Mouse (Mus musculus) embryonic facial prominence, embryonic 11.5 days (tissue): ENCODE measurements around the gene Masp1. TPM values are rescaled to one million over a fixed set of nuclear protein-coding genes. Genes with fewer than 3 reads are reported as not detected.

ENCODE experiments used
- ATAC-seq: fragments of 200-750 bp; cut with Nextera tagmentation; replicated peaks from 2 replicates; pipeline ENCODE4 v1.8.0; 2017; ENCODE audit warnings: low read depth; ENCODE audit not compliant: insufficient number of reproducible peaks, low FRiP score, low TSS enrichment
- DNase-seq: peaks from one replicate; pipeline ENCODE4 v3.0.0-alpha.2; 2015; ENCODE audit warnings: low spot score
- H3K27ac ChIP-seq: fragments of 300-500 bp; sonication (generic); replicated peaks from 2 replicates; pipeline ENCODE4 v1.5.1; 2014; ENCODE audit warnings: mild to moderate bottlenecking, low read depth, low read length, control low read depth
- H3K27me3 ChIP-seq: fragments of 300-500 bp; sonication (generic); 2 replicates; pipeline ENCODE4 v1.6.1; 2014; ENCODE audit warnings: mild to moderate bottlenecking, low read length, moderate library complexity, mixed read lengths; ENCODE audit not compliant: control insufficient read depth, insufficient read depth
- H3K36me3 ChIP-seq: fragments of 300-500 bp; sonication (generic); replicated peaks from 2 replicates; pipeline ENCODE4 v1.6.1; 2014; ENCODE audit warnings: low read depth, mild to moderate bottlenecking, low read length, moderate library complexity, mixed read lengths; ENCODE audit not compliant: control insufficient read depth, insufficient read depth
- H3K4me1 ChIP-seq: fragments of 300-500 bp; sonication (generic); 2 replicates; pipeline ENCODE4 v1.6.1; 2014; ENCODE audit warnings: low read length, mixed read lengths; ENCODE audit not compliant: control insufficient read depth, insufficient read depth
- H3K4me2 ChIP-seq: fragments of 300-500 bp; sonication (generic); 2 replicates; pipeline ENCODE4 v1.6.1; 2014; ENCODE audit warnings: low read depth, mild to moderate bottlenecking, control low read depth, low read length, moderate library complexity
- H3K4me3 ChIP-seq: fragments of 300-500 bp; sonication (generic); 2 replicates; pipeline ENCODE4 v1.5.1; 2014; ENCODE audit warnings: low read depth, low read length, control low read depth
- H3K9ac ChIP-seq: fragments of 300-500 bp; sonication (generic); replicated peaks from 2 replicates; pipeline ENCODE4 v1.6.1; 2014; ENCODE audit warnings: mild to moderate bottlenecking, control low read depth, low read length
- H3K9me3 ChIP-seq: fragments of 300-500 bp; sonication (generic); replicated peaks from 2 replicates; pipeline ENCODE4 v1.6.1; 2016; ENCODE audit warnings: mild to moderate bottlenecking, low read length, inconsistent platforms, mixed read lengths; ENCODE audit not compliant: control insufficient read depth
- whole genome bisulfite sequencing: fragments of 180-500 bp; shearing (Covaris S2); extraction: QIAGEN DNeasy Blood & Tissue Kit; methylation state at CpG from one replicate; pipeline ENCODE4 v1.1.7; 2014; 5-methylcytosine and 5-hydroxymethylcytosine counted together
- polyA plus RNA-seq: library from polyadenylated mRNA; unstranded; fragments of >200 nt; fragmentation: Nextera tagmentation; extraction: Ambion mirVana; gene quantifications from 2 replicates; pipeline ENCODE4 v1.2.1, GENCODE M21; 2014

The Masp1 gene
- polyA plus RNA-seq, 1 experiment from 2014 or later, result 3.9 TPM

GRCm38 (mm10) chr16:23475651-23476050, 45.0 kb downstream of the Masp1 start:
- H3K27me3 ChIP-seq, result no peaks in the 10 kb centered on the region
- ATAC-seq, result no peak
- no peak for DNase-seq
- H3K9ac ChIP-seq, result no peak overlapping the region
- H3K4me2 ChIP-seq, result no peak overlapping the region
- no peak overlapping the region for H3K4me3 ChIP-seq
- H3K4me1 ChIP-seq, result no peaks in the 10 kb centered on the region
- H3K27ac ChIP-seq, result no peak overlapping the region
- H3K36me3 ChIP-seq, result no peaks in the 10 kb centered on the region
- WGBS, result 88% methylated on average over 4 of the region's 4 CpGs
- H3K9me3 ChIP-seq, result no peaks in the 10 kb centered on the region

DNA sequence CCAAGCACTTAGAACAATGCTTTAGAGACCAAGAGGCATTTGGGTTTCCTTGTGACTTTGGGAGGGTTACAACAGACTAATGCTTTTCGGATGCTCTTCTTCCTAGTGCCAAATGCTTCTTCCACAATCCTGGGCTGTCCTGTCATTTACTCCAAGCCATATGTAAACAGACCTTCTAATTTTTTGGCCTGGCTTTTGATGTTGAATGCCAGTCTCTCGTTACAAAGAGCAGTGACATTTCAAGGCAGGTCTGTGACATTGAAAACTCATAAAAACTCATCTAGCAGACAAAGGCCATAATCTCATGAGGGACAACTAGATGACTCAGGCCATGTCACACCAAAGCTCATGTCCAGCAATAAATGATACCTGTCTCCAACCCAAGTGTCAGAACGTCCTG, 48.6 kb downstream of the Masp1 start:
- no peak for DNase-seq
- H3K27ac ChIP-seq, result no peak overlapping the region
- H3K4me3 ChIP-seq, result no peak overlapping the region
- H3K4me2 ChIP-seq, result no peak overlapping the region
- H3K9me3 ChIP-seq, result no peaks in the 10 kb centered on the region
- no peaks in the 10 kb centered on the region for H3K27me3 ChIP-seq
- no peak overlapping the region for H3K9ac ChIP-seq
- ATAC-seq, result no peak
- 66% methylated on average over 3 of the region's 3 CpGs for WGBS
- H3K36me3 ChIP-seq, result no peaks in the 10 kb centered on the region
- H3K4me1 ChIP-seq, result no peaks in the 10 kb centered on the region

- H3K4me3 ChIP-seq, result no peak overlapping the region
- H3K4me1 ChIP-seq, result no peaks in the 10 kb centered on the region
- no peak for DNase-seq
- no peaks in the 10 kb centered on the region for H3K27me3 ChIP-seq
- H3K4me2 ChIP-seq, result no peak overlapping the region
- no peak overlapping the region for H3K9ac ChIP-seq
- WGBS, result 92% methylated on average over 6 of the region's 6 CpGs
- no peaks in the 10 kb centered on the region for H3K36me3 ChIP-seq
- no peaks in the 10 kb centered on the region for H3K9me3 ChIP-seq
- no peak overlapping the region for H3K27ac ChIP-seq
- ATAC-seq, result no peak
Observed at GRCm38 (mm10) chr16:23471551-23471950, 49.1 kb downstream of the Masp1 start.

- no peak for ATAC-seq
- 86% methylated on average over 4 of the region's 4 CpGs for WGBS
- Histone ChIP-seq H3K9me3 (no peaks in the 10 kb centered on the region), H3K27me3 (no peaks in the 10 kb centered on the region), H3K36me3 (no peaks in the 10 kb centered on the region), H3K9ac (no peak overlapping the region), H3K4me2 (no peak overlapping the region), H3K4me1 (no peaks in the 10 kb centered on the region), H3K4me3 (no peak overlapping the region), H3K27ac (no peak overlapping the region)
- DNase-seq, result no peak
Observed at GRCm38 (mm10) chr16:23463671-23464347, 56.8 kb downstream of the Masp1 start.

DNA sequence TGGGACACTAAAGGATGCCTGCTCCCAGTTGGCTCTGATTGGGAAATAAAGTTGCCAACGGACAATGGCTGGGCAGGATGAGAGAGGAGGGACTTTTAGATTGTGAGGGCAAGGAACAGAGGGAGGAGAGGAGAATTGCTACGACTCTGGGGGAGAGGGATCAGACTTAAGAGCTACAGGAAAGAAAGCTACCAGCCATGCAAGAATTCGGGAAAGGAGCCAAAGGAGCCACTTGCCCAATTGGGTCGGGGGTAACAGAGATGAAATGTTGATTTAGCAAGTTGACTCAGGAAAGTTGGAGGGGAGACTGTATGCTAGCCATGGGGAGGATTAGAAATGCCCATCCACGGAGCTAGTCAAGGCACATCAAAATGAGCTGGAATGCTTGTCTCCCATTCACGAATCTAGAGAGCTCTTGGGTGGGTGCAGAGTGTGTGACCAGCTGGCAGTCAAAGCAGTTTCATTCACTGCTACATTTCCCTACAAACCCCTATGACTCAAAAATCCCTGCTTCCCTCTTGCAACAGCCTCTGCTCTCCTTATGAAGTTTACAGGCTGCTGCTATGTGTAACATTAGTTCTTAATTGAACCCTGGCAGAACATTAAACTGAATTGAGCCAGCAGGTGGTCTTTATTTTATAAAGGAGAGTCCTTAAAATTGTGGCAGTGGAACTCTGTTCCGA, 61.6 kb downstream of the Masp1 start:
- Histone ChIP-seq H3K9me3 (no peaks in the 10 kb centered on the region), H3K27me3 (no peaks in the 10 kb centered on the region), H3K27ac (no peak overlapping the region), H3K4me1 (no peaks in the 10 kb centered on the region), H3K9ac (no peak overlapping the region), H3K36me3 (no peaks in the 10 kb centered on the region), H3K4me3 (no peak overlapping the region), H3K4me2 (no peak overlapping the region)
- DNase-seq, result no peak
- no peak for ATAC-seq
- 62% methylated on average over 7 of the region's 7 CpGs for WGBS

- ATAC-seq, result no peak
- 85% methylated on average over 5 of the region's 5 CpGs for WGBS
- Histone ChIP-seq H3K4me3 (no peak overlapping the region), H3K4me1 (no peaks in the 10 kb centered on the region), H3K36me3 (no peaks in the 10 kb centered on the region), H3K27me3 (no peaks in the 10 kb centered on the region), H3K9me3 (no peaks in the 10 kb centered on the region), H3K27ac (no peak overlapping the region), H3K9ac (no peak overlapping the region), H3K4me2 (no peak overlapping the region)
- no peak for DNase-seq
Observed at GRCm38 (mm10) chr16:23457338-23457737, 63.3 kb downstream of the Masp1 start.

DNA sequence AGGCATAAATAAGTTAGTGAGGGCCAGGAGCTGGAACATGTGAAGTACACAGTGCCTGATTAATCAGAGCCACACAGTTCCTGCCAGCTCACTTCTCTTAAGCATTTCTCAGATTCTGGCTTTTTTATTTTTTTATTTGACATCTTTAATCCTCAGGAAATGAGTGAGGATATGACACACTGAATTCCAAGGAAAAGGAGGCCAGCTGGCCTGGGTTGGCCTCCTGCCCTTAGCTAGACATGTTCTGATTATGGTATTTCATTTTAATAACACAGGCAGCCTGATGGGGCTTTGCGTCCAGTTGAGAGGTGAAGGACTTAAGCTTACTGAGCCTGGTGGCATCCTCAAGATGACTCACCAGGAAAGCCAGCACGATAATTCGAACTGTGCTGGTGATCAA, 64.1 kb downstream of the Masp1 start:
- 78% methylated on average over 3 of the region's 3 CpGs for WGBS
- no peaks in the 10 kb centered on the region for H3K4me1 ChIP-seq
- H3K9ac ChIP-seq, result no peak overlapping the region
- no peak overlapping the region for H3K27ac ChIP-seq
- H3K27me3 ChIP-seq, result no peaks in the 10 kb centered on the region
- H3K4me2 ChIP-seq, result no peak overlapping the region
- no peaks in the 10 kb centered on the region for H3K9me3 ChIP-seq
- no peak overlapping the region for H3K4me3 ChIP-seq
- no peak for DNase-seq
- no peak for ATAC-seq
- no peaks in the 10 kb centered on the region for H3K36me3 ChIP-seq

DNA sequence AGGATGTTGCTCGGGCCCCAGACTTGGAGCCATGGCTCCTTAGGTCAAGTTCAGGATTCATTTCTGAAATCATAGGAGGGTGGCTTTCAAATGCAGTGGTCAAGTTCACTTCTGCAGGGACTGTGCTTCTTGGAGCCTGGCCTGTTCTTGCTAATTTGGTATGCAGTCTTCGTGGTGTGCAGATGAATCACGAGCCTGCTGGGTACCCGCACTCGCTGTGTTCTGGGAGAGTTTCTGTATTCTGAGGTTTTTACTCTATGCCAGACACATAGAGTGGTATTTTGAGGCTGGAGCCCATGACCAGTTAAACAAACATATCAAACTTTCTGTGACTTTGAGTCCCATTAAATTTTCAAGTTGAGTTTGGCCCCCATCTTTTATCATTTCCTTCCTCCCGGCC, 66.2 kb downstream of the Masp1 start:
- no peak for DNase-seq
- no peaks in the 10 kb centered on the region for H3K9me3 ChIP-seq
- 76% methylated on average over 6 of the region's 6 CpGs for WGBS
- H3K4me1 ChIP-seq, result no peaks in the 10 kb centered on the region
- H3K27ac ChIP-seq, result no peak overlapping the region
- no peak for ATAC-seq
- H3K36me3 ChIP-seq, result no peaks in the 10 kb centered on the region
- H3K9ac ChIP-seq, result no peak overlapping the region
- H3K4me3 ChIP-seq, result no peak overlapping the region
- H3K4me2 ChIP-seq, result no peak overlapping the region
- H3K27me3 ChIP-seq, result no peaks in the 10 kb centered on the region
